ENCODE assay signal across 8 mouse cellular contexts in genomic region chr14:55822991-55823762, GRCm38 (mm10). TPM values are rescaled to one million over a fixed set of nuclear protein-coding genes. Genes with fewer than 3 reads are reported as not detected.
DNase-seq lines count a peak whose midpoint lies in the region; ATAC-seq and TF ChIP-seq lines count a peak whose summit lies in the region.

Gene Nfatc4, plus strand, starts transcription at chr14:55823144.

- peak within 1 kb of the TSS; percentile 83 for H3K9ac ChIP-seq in intestine, embryonic 16.5 days (ENCODE audit: low read depth, low read length)
- no peak within 1 kb of the TSS for H3K9ac ChIP-seq in liver, embryonic 15.5 days

- no peak for DNase-seq in spleen, adult 2 months (ENCODE audit: low read depth in 1 of 2, low spot score in 2 of 2)
- DNase-seq in spleen, adult 12 weeks (ENCODE audit: low spot score) = no peak
- DNase-seq in embryo, embryonic 10 days (ENCODE audit: low spot score) = peak; percentile 93

- H3K27ac ChIP-seq in spleen, adult 2 months (ENCODE audit: insufficient read depth, low read length) = peak within 1 kb of the TSS; percentile 18; the same call in 1 of the 2 replicates
- peak within 1 kb of the TSS; percentile 96 for H3K27ac ChIP-seq in intestine, embryonic 16.5 days (ENCODE audit: low read length)
- H3K27ac ChIP-seq in liver, embryonic 15.5 days (replicated peaks) = peak within 1 kb of the TSS; percentile 20; the same call in 1 of the 2 replicates
- no peak within 1 kb of the TSS for H3K27ac ChIP-seq in olfactory bulb, adult 2 months (ENCODE audit: insufficient read depth, low read depth, low read length)

- peaks cover 37% of the 10 kb centered on the region for H3K27me3 ChIP-seq in spleen, adult 2 months (ENCODE audit: control insufficient read depth, insufficient read depth, low read length)
- H3K27me3 ChIP-seq in intestine, embryonic 16.5 days (replicated peaks; ENCODE audit: control insufficient read depth, insufficient read depth, low read length) = peaks cover 9% of the 10 kb centered on the region; the same call in 1 of the 2 replicates
- peaks cover 72% of the 10 kb centered on the region for H3K27me3 ChIP-seq in liver, embryonic 15.5 days

- peak within 1 kb of the TSS; percentile 95 for H3K4me2 ChIP-seq in intestine, embryonic 16.5 days (ENCODE audit: low read depth, low read length)
- peak within 1 kb of the TSS; percentile 76 for H3K4me2 ChIP-seq in liver, embryonic 15.5 days

- H3K9me3 ChIP-seq in intestine, embryonic 16.5 days (ENCODE audit: control insufficient read depth, low read length) = no peaks in the 10 kb centered on the region
- H3K9me3 ChIP-seq in liver, embryonic 15.5 days (replicated peaks) = no peaks in the 10 kb centered on the region

- TF ChIP-seq CTCF in spleen, adult 2 months (IDR thresholded peaks at IDR 0.05; ENCODE audit: extremely low read depth, insufficient read depth, insufficient read length, insufficient replicate concordance) = no peak
- no peak for TF ChIP-seq CTCF in olfactory bulb, adult 2 months (IDR thresholded peaks at IDR 0.05; ENCODE audit: insufficient read depth, low read depth, low read length)

- WGBS in spleen, adult 2 months = under 1% methylated on average over 30 of the region's 46 CpGs
- under 1% methylated on average over 40 of the region's 46 CpGs for WGBS in intestine, embryonic 16.5 days
- under 1% methylated on average over 42 of the region's 46 CpGs for WGBS in liver, embryonic 15.5 days (ENCODE audit: insufficient replicate concordance)
- under 1% methylated on average over 46 of the region's 46 CpGs for WGBS in olfactory bulb, adult 2 months

- peak; percentile 36 for ATAC-seq in granulocyte monocyte progenitor cell, adult 5-6 weeks (replicated peaks; ENCODE audit: poor library complexity, severe bottlenecking)
- ATAC-seq in intestine, embryonic 16.5 days = peak; percentile 85
- ATAC-seq in liver, embryonic 15.5 days (ENCODE audit: insufficient read depth) = peak; percentile 47; the same call in 1 of the 2 replicates
- no peak for ATAC-seq in activated CD4-positive, CD25-positive, alpha-beta regulatory T cell, adult 4 months

- no peaks in the 10 kb centered on the region; the same call in 1 of the 2 replicates for H3K4me1 ChIP-seq in spleen, adult 2 months (ENCODE audit: control insufficient read depth, insufficient read depth, insufficient read length)
- peaks cover 18% of the 10 kb centered on the region for H3K4me1 ChIP-seq in intestine, embryonic 16.5 days (ENCODE audit: control insufficient read depth, insufficient read depth, low read length)
- H3K4me1 ChIP-seq in liver, embryonic 15.5 days (replicated peaks) = peaks cover 23% of the 10 kb centered on the region
- H3K4me1 ChIP-seq in olfactory bulb, adult 2 months (ENCODE audit: control insufficient read depth, insufficient read depth, low read length) = peaks cover 31% of the 10 kb centered on the region

- TF ChIP-seq POLR2A in spleen, adult 2 months (IDR thresholded peaks at IDR 0.05; ENCODE audit: low read depth, low read length) = no peak
- TF ChIP-seq POLR2A in olfactory bulb, adult 2 months (IDR thresholded peaks at IDR 0.05; ENCODE audit: insufficient read depth, low read depth, low read length) = no peak

- peak within 1 kb of the TSS; percentile 31; the same call in 1 of the 2 replicates for H3K4me3 ChIP-seq in spleen, adult 2 months (ENCODE audit: extremely low read depth, insufficient read depth, insufficient read length)
- peak within 1 kb of the TSS; percentile 67 for H3K4me3 ChIP-seq in intestine, embryonic 16.5 days (ENCODE audit: low read length)
- H3K4me3 ChIP-seq in liver, embryonic 15.5 days (replicated peaks) = peak within 1 kb of the TSS; percentile 55
- peak within 1 kb of the TSS; percentile 40 for H3K4me3 ChIP-seq in olfactory bulb, adult 2 months (ENCODE audit: insufficient read depth, low read depth, low read length)

- H3K36me3 ChIP-seq in spleen, adult 2 months (ENCODE audit: control insufficient read depth, insufficient read depth, low read length) = no peaks in the 10 kb centered on the region
- H3K36me3 ChIP-seq in intestine, embryonic 16.5 days (ENCODE audit: control insufficient read depth, insufficient read depth, low read length) = no peaks in the 10 kb centered on the region
- no peaks in the 10 kb centered on the region for H3K36me3 ChIP-seq in liver, embryonic 15.5 days (replicated peaks)

RNA-seq across cellular contexts. Expression of gene Nfatc4, which starts in this region (rescaled TPM):
- polyA plus RNA-seq in spleen, adult 2 months (2012; rRNA removed) = 4.6 and 5.0 TPM in 2 replicates
- not detected in 2 replicates for total RNA-seq in granulocyte monocyte progenitor cell, adult 5-6 weeks (2014; fragmentation: Nextera tagmentation)
- not detected in 2 replicates for total RNA-seq in granulocyte monocyte progenitor cell, adult 5-6 weeks (2017)
- polyA plus RNA-seq in intestine, embryonic 16.5 days (2015; fragmentation: Nextera tagmentation; extraction: Ambion mirVana) = 21.1 and 21.2 TPM in 2 replicates
- 0.67 and 0.86 TPM in 2 replicates for polyA plus RNA-seq in liver, embryonic 15.5 days (2015; fragmentation: Nextera tagmentation; extraction: Ambion mirVana)
- polyA plus RNA-seq in olfactory bulb, adult 2 months (2012; ENCODE audit: insufficient read depth, insufficient read length, low replicate concordance, missing spikeins) = not detected in 2 replicates
- polyA plus RNA-seq in activated CD4-positive, CD25-positive, alpha-beta regulatory T cell, adult 4 months (2017; shearing (Covaris generic)) = not detected

Comparison
In these comparisons a context has a peak if more than half of its experiments do, and no peak if none do; other contexts are left out.
1. Peak in ATAC-seq in granulocyte monocyte progenitor cell, adult 5-6 weeks; RNA of the gene not detected or under 1 TPM.
2. Peak in ATAC-seq, H3K4me3 ChIP-seq, H3K27ac ChIP-seq and H3K4me2 ChIP-seq in liver, embryonic 15.5 days; RNA of the gene not detected or under 1 TPM.